Mouse (Mus musculus) T-cell, adult 2 months (primary cell): ENCODE results near the gene Sucla2.
A peak's percentile ranks its signal among the peaks of the same experiment; 100 is the strongest.
"Not testable (repeated sequence)": the region's sequence is repeated elsewhere in the genome, so short reads cannot be mapped to it uniquely, and the experiment has no call there.

Experiments
- DNase-seq: peaks from one replicate; pipeline ENCODE4 v3.0.0; 2022; ENCODE audit warnings: low spot score

The Sucla2 gene

DNA sequence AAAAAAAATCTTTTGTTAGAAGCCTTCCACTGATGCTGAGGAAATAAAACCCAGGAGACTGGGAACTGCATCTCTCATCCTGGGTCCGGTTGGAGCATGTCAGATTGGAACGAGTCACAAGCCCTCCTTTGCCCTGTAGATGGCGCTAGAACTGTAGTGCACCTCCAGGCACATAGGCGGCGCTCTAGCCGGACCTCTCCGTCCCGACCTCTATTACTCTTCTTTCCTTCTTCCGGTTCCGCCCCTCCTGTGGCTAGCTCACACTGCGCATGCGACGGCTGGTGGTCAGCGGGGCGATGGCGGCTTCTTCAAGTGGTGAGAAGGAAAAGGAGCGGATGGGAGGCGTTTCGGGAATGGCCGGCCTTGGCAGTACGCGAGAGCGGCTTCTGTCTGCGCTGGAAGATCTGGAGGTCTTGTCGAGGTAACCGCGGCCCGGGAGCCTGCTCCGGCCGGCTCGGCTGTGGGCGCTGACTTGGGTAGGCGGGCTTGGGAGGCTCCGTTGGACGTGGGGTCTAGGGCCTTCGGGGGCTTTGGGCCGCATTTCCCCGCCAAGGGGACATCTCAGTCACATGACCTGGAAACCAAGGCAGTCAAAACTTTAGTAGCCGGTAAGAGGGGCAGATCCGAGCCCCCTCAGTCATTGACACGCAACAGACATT is 15.2 kb upstream of the Sucla2 start, which contains the start of gene Med4:
Gene Med4 (plus strand): TSS at position 261 of the 659 bp plus-strand sequence.
- DNase-seq, result peak; percentile 91

DNA sequence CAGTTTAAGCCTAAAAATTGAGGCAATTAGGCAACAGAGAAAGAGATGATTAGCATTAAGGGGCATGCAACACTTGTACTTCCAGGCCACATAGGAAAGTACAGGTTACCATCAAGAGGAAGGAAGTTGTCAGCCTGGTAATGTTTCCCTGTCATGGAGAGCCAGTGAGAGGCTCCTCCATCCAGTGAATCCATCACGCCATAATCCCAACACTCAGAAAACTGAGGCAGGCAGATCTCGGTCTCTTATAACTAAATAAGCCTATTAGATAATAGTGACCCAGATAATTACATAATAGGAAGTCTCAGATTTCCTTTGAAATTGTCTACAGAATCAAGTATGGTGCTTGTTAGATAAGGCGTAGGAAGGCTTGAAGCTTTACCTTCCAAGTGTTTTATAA is 983 bp upstream of the Sucla2 start:
- no peak for DNase-seq

DNA sequence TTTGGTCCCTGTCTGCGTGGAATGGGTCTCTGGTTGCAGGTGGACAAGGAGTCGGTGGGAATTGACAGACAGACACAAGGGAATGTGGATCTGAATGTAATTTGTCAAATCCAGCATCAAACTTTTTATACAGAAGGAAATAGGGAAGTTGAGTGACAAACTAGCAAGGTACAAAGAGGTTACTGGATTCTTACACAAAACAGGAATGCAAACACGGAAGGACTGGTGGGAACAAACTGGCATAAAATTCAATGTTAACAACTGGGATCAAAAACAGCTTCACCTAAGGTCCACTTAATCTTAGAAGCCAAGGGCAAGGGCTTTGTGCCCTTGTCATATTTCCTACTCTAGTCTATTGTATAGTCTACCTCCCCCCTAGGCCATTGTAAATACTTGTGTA is 3.5 kb downstream of the Sucla2 start:
- not testable (repeated sequence) for DNase-seq

DNA sequence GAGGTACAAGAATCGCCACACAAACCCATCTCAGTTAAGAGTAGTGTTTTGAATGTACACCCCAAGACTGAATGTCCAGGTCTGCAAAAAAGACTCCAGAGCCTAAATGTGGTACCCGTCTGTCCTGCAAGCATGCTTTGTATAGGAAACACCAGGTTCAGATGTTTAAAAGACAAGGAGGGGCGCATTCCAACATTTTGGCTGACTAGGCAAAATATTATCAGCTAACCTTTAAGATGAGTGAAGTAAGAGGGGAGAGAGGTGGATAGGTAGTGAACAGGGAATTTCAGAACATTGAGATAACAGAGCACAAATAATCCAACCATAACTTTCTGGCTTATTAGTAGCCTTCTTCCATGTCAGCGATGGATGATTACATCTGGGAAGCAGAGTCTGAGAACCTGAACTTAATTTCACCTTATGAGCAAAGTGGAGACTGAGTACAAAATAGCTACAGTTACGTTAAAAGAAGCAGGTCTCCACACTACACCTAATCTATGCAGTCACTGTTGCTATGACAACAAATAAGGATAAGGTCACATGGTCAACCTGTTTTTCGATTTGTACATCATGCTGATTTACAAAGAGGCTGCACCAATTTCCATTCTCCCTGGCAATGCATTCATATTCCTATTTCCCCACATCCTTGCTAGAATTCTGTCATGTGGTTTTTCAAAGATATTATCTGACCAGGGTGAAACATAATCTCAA is 8.8 kb downstream of the Sucla2 start:
- no peak for DNase-seq

DNA sequence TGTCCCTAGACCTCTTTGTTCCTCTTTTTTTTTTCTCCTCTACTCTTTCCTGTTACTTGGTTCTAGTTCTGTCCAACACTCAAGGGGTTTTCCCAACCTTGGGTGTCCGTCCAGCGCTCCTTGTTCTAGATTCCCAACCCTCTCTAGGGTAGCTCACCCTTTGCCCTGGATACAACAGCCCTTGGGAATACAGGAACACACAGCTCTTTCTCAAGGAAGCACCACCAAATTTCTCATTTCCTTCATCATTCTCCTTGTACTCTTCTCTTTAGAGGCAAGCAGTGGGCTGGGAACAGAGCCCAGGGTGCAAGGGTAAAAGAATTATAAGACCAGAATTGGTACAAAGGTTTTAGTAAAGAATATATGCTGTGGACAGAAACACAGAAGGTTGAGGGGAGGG is 10.5 kb downstream of the Sucla2 start:
- no peak for DNase-seq

DNA sequence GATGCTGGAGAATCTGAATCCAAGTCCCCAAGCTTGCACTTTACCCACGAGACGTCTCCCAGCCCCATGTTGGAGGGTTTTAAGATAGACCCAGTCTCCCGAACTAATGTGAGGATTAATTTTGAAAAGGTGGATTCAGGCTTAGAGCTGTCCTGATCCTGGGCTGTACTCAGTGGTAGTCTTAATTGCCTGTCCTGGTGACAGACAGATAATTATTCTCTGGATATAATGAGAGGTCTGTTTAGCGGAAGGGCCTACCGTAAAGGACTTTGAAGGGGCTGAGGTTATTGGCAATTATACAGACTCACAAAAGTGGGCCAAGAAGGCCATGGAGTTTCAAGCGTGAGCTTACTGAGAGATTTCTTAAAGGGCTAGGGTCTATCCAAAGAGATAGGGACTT is 18.7 kb downstream of the Sucla2 start:
- DNase-seq, result no peak

DNA sequence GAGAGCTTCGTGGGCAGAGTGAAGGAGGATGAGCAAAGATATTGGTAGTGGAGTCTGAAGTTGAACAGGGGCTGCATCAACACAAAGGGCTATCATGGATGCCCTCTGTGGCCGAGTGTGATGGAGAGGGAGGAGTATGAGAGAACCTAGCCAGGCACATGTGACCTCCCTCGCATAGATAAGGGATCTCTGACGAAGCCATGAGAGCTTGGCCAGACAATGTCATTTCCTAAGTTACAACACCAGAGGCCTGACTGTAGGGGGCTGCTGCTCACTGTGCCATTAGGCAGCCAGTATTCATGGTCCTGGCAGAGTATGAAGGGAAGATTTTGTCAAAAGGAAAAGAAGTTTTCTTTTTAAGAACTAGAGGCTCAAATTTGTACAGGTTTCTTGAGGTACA is 21.9 kb downstream of the Sucla2 start:
- no peak for DNase-seq

DNA sequence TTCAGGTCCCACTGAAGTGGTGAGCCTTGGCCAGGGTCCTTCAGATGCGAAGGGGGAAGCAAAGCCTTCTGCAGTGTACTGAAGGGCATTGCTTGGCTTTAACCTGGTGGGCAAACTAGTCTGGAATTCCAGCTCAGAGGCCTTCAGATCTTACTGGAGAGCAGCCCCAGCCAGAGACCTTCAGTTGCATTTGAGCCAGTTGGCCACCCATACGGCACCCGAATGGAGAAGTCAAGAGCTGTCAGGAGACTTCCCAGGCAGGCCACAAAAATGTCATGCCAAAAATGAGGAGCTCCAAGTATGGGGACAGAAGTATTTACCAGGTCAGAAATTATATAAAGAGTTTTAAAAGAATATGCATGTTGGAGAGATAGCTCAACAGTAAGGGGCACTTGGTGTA is 22.9 kb downstream of the Sucla2 start, which contains the start of gene Nudt15:
Gene Nudt15 (minus strand): TSS at position 192 of the 400 bp plus-strand sequence.
- DNase-seq, result no peak

DNA sequence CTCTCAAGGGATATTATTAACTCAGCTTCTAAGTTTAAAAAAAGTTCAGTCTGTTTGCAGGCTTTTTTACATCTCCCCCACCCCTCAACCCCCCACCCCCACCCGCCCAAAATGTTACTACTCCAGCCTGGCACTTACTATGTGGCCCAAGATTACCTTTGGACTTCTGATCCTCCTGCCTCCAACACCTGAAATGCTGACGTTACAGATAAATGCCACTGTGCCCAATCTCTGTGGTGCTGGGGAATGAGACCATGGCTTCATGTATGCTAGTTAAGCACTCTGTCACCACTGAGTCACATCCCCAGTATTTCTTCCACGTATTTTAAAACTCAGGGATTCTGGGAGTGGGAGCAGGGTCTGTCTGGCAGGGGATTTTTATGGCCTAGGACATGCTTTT is 25.2 kb downstream of the Sucla2 start:
- no peak for DNase-seq

DNA sequence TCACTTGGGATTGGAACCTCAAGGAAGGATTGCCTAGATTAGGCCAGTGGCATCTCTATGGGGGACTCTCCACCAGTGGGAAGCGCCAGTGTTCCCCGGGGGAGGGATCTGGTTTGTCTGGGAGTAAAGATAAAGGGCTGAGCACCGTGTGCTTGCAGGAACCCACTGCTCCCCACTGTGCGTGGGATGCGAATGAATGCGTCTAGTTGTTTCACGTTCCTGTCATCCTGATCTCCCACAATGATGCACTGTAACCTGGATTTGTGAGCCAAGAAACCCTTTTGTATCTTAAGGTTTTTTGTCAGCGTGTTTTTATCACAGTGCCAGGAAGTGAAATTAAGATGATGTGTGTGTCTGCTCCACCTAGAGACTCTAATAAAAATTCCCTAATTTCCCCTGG is 25.6 kb downstream of the Sucla2 start:
- DNase-seq, result no peak

DNA sequence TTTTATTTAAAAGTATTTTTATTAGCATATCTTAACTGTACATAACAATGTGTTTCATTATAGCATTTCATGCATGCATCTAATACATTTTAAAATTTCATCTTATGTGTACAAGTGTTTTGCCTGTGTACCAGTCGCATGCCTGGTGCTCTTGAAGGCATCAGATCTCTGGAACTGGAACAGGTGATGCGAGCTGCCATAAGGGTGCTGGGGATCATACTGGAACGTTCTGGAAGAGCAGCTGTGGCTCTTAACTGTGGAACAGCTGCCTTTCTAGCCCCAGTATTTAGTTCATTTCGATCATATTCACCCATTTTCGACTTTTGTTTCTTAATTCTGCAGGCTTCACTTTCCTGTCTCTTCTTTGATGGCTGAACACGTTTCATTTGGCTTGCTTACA is 26.0 kb downstream of the Sucla2 start:
- DNase-seq, result no peak

DNA sequence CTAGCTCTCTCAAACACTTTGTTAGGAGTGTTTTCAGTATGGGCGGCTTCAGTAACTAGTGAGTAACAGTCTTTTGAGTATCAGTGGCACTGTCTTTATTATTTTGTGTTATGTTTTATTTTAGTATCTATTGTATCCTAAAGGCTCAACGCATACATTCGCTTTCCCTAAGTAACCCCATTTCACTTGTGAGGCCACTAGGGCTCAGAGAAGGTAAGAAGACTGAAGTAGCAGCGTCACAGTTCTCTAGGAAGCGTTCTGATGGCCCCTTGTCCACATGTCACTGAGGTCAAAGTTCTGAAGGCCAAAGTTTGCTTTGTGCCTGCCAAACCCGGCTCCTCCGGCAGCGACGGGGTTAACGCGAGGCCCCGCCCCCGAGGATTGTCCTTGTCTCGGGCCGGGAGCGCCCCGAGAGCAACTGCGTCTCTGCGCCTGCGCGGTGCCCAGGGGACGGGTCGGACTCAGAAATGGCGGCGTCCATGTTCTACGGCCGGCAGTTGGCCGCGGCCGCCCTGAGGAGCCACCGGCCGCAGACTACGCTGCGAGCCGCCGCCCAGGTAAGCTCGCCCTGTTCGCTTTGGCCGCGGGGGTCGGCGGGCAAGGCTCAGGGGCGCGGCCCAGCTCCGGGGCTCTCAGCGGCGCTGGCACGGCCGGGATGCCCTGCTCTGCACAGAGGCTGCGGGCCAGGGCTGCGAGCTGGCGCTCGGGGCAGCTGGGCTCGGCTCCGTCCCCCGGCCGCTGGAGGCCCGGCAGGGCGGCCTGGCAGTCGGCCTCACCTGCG is 27.4 kb downstream of the Sucla2 start:
- peak; percentile 90 for DNase-seq

DNA sequence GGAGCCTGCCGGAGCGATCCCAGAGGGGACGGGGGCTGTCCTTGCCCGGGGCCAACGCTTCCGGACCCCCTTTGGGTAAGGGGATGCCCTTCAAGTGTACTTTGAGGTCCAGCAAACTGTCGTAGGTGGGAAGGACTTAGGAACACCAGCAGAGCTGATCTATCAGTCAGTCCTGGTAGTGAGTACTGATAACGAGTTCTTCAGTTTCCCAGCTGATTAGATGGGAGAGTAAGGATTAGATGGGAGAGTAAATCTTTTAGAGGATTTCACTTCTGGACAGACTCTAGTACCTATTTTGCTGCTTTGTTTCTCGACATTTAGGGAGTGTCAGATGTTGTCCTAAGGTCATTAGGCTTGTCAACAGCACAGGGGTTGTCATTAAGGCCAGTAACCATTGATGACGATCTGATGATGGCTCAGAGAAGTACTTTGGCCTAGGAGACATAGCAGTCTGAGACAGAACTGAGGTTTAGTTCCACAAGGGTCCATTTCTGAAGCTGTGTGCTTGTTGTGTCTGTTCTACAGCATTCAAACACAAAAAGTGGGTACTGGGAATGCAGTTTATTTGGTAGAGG is 28.1 kb downstream of the Sucla2 start:
- DNase-seq, result no peak

DNA sequence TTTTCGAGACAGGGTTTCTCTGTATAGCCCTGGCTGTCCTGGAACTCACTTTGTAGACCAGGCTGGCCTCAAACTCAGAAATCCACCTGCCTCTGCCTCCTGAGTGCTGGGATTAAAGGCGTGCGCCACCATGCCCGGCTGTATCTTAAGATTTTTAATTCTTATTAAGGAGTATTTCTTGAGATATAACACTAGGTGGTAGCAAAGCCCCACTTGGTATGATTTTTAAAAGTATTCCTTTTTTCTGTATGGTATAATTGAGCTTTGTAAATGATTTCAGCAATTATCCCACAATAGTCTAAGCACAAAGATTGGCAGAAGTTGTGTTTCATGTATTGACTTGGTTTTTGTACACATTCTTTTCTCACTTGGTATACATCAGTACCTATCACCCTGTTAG is 44.7 kb downstream of the Sucla2 start:
- DNase-seq, result not testable (repeated sequence)

DNA sequence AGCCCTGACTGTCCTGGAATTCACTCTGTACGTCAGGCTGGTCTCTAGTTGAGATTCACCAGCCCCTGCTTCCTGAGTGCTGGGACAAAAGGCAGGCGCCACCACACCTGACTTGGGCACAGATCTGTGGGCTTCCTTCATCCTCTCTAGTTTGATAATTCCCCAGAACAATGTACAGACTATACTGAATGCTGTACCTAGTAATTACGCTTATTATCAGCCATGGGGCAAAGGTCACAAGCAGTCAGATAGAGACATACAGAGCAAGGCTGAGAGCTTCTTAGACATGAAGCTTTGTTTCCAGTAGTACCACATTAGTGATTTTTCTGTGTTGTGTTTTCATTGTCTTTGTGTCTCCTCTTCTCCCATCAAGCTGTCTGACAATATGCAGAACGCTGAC is 46.0 kb downstream of the Sucla2 start:
- no peak for DNase-seq

DNA sequence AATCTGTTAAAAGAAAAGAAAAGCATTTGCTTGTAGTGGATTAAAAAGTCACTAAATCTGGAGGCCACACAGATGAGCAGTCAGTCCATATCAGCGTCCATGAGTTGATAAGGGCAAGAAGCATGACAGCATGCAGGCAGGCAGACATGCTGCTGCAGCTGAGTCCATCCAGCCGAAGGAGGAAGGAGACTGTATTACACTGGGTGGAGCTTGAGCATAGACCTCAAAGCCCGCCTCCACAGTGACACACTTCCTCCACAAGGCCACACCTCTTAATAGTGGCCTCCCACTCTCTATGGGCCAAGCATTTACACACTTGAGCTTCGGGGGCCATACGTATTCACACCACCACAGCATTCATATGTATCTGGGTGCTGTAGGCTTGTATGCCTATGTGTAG is 48.9 kb downstream of the Sucla2 start:
- DNase-seq, result no peak

DNA sequence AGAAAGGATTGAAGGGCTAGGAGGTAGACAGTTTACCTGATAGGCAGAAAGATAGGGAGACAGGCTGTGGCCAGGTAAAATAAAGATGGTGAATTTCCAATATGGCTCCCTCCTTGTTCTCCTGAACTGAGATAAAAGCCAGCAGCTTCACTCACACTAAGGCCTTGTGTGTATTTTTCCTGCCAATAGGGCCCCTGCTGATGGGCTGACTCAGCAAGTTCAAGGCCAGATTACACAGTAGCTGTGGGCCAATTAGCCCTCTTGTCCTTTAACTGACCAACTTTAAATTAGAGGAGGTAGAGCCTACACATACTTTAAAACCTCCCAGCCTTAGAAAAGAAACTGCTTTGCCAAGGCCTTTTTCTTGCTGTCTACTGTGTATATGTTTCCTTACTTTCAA is 51.2 kb downstream of the Sucla2 start:
- no peak for DNase-seq

DNA sequence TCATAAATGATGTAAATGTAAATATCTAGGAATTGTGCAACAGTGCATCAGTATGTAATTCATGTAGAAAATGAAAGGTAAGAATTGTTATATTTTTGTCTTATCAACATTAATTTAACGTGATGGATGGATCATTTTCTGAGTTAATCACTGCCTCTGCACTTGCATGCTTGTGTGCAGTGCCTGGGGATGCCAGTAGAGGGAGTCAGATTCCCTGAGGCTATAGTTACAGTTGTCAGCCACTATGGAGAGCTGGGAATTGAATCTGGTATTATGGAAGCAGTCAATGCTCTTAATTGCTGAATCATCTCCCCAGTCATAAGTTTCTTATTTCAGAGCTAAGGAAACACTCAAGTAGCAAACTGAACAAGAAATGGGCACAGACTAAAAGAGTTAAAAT is 63.0 kb downstream of the Sucla2 start:
- DNase-seq, result no peak

DNA sequence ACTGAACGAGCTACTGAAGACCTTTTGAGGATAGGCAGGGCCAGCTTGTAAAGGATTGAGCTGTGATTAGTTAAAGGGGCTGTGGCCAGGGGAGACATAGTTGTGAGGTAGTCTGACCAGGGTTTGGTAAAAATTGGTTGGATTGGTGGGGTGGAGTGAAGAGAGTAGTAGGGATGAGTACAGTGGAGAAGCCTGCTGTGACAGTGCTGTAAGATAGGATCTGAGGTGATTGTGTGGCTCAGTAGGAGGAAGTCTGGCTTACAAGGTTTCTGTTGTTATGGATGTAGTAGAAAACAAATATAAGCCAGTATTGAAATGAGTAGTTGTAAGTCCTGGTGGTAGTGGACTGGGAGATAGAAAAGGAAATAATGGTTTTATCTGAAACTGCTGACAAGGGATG is 67.0 kb downstream of the Sucla2 start:
- DNase-seq, result no peak

DNA sequence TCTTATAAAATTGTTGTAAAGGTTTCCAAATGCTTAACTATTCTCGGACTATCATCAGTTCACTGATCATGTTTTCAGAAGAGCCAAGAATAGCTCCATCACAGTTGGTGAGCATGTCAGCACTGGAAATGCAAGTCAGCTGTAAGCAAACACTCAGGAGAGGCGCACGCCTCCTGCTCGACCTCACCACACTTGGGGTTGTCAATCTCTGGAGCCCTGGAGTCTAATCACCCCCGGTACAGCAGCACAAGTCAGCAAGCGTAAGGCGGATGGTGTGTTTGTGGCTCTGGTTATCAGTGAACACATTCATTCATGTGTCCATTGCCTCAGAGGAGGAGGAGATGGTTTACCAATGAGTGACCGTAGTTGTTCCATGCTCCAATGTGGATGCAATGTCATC is 74.6 kb downstream of the Sucla2 start:
- DNase-seq, result no peak

DNA sequence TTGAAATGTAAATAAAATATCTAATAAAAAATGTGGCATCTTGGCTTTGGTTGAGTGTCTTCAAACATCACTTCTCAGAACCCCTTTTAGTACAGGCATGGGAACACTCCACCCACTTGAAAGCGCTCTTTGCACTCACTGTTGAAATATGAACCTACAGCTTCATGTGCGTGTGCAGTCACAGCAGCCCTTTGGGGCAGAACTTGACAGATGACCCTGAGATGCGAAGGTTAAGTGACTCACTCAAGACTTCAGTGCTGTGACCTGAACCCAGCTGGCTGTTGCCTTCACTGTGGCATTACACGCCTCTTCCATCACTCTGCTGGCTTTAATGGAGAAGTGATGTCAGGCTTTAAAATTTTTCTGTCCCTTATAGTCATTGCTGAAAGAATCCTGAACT is 82.6 kb downstream of the Sucla2 start:
- no peak for DNase-seq

DNA sequence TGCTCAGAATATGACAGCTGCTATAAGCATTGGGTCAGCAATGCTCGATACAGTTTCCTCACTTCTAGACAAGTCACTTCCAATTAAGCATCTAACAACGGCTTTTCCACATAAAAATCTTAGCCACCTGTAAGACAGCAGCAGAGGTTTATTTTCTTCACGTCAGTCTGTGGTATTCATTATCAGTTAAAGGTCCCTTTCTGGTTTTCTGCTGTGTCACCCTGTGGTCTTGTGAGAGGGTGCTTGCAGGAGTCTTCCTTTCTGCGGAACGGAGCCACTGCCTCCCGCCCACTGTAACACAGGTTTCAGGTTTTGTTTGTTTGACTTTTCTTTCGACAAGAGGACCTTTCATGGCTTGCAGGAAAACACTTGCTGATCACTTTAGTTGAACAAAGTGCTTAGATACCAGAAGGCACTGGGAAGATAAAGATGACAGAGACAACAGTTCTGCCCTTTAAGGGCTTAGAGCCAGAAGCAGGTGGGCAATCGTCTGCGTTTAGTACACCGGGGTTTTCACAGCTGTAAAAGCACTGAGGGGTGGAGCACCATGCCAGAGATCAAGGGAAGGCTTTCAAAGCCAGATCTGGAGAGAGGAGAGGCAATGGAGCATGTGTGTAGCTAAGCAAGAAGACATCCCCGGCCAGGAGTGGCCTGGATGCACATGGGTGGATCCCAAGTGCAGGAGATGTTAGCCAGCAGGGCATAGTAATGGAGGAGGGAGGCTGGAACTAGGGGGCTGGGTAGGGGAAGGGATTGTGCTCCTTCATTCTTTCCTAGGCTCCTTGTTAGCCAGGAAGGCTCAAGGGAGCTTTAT is 83.8 kb downstream of the Sucla2 start:
- no peak for DNase-seq
